Mouse (Mus musculus) CD4-positive, CD25-positive, alpha-beta regulatory T cell, adult 9 weeks (primary cell): ENCODE results near the gene Pithd1. TPM values are rescaled to one million over a fixed set of nuclear protein-coding genes. Genes with fewer than 3 reads are reported as not detected.

ENCODE experiments used
- polyA plus RNA-seq: library from polyadenylated mRNA; unstranded; fragments of 100-300 nt; shearing (Covaris generic); gene quantifications from one replicate; pipeline ENCODE4 v1.2.1, GENCODE M21; 2017

Pithd1 gene
- 7.5 TPM for polyA plus RNA-seq

GRCm38 (mm10) chr4:135986943-135987710, at the start of gene Pithd1:
Pithd1 (minus strand) TSS chr4:135987264.

GRCm38 (mm10) chr4:136021549-136022047, 34.5 kb upstream of the Pithd1 start, which contains the start of gene Eloa:
Eloa (minus strand) TSS chr4:136021763.

GRCm38 (mm10) chr4:135972556-135972906, 14.5 kb downstream of the Pithd1 start, which contains the start of gene Lypla2:
Lypla2 (minus strand) TSS chr4:135972626.

GRCm38 (mm10) chr4:135963457-135964193, 23.4 kb downstream of the Pithd1 start, which contains the start of gene Gale:
Gale (plus strand) TSS chr4:135963727.

GRCm38 (mm10) chr4:135946278-135946658, 40.8 kb downstream of the Pithd1 start, which contains the start of gene Hmgcl:
Hmgcl (plus strand) TSS chr4:135946448.

Other genes with a start within 250 kb of the Pithd1 start
- gene Myom3, start 227.5 kb downstream of the Pithd1 start, polyA plus RNA-seq = not detected
- gene Srsf10, start 131.5 kb downstream of the Pithd1 start, polyA plus RNA-seq = 193 TPM
- 206 TPM for gene Pnrc2, start 113.4 kb downstream of the Pithd1 start, polyA plus RNA-seq
- gene Cnr2, start 91.9 kb downstream of the Pithd1 start, polyA plus RNA-seq = 19.3 TPM
- gene Fuca1, start 66.5 kb downstream of the Pithd1 start, polyA plus RNA-seq = 127 TPM
- 92.6 TPM for gene Hmgcl, start 40.8 kb downstream of the Pithd1 start, polyA plus RNA-seq
- 26.8 TPM for gene Gale, start 23.5 kb downstream of the Pithd1 start, polyA plus RNA-seq
- gene Lypla2, start 14.6 kb downstream of the Pithd1 start, polyA plus RNA-seq = 371 TPM
- gene Eloa, start 34.5 kb upstream of the Pithd1 start, polyA plus RNA-seq = 62.3 TPM
- gene Rpl11, start 66.2 kb upstream of the Pithd1 start, polyA plus RNA-seq = 454 TPM
- gene Id3, start 156.2 kb upstream of the Pithd1 start, polyA plus RNA-seq = 271 TPM
- gene E2f2, start 185.1 kb upstream of the Pithd1 start, polyA plus RNA-seq = 20.7 TPM
- gene Asap3, start 219.1 kb upstream of the Pithd1 start, polyA plus RNA-seq = 0.15 TPM